Mouse (Mus musculus) thymus, adult 2 months (tissue): ENCODE measurements at regions not wholly inside any gene's neighbourhood (a gene's known extent, or its start where the extent isn't known, plus 50 kb on each side); places are given as distances from the start of the nearest gene placed in this dataset.

Experiments
- CTCF ChIP-seq: fragments of 200-500 bp; IDR thresholded peaks from 2 replicates; pipeline ENCODE4 v1.5.1; 2012; ENCODE audit warnings: mild to moderate bottlenecking, control low read depth, low read length, moderate library complexity, borderline replicate concordance; ENCODE audit not compliant: control insufficient read depth, poor library complexity, insufficient read depth; ENCODE audit errors: extremely low read depth
- POLR2A ChIP-seq: fragments of 200-500 bp; IDR thresholded peaks from 2 replicates; pipeline ENCODE4 v1.6.1; 2012; ENCODE audit warnings: mild to moderate bottlenecking, low read length, control low read depth, moderate library complexity; ENCODE audit not compliant: control insufficient read depth, poor library complexity, insufficient read depth; ENCODE audit errors: extremely low read depth

GRCm38 (mm10) chr14:25168310-25168709 is 290.7 kb upstream of the Zmiz1 start:
- TF ChIP-seq CTCF (no peak), POLR2A (no peak)
